Mouse (Mus musculus) liver, adult 2 months (tissue): ENCODE results near the gene Vmn1r132. TPM values are rescaled to one million over a fixed set of nuclear protein-coding genes. Genes with fewer than 3 reads are reported as not detected.
"Not testable (repeated sequence)": the region's sequence is repeated elsewhere in the genome, so short reads cannot be mapped to it uniquely, and the experiment has no call there.

Experiments
- DNase-seq: peaks from one replicate; pipeline ENCODE4 v3.0.0-alpha.2; 2011; ENCODE audit warnings: low read depth, low spot score; ENCODE audit errors: extremely low read depth
- H3K27ac ChIP-seq: fragments of 200-500 bp; replicated peaks from 2 replicates; pipeline ENCODE4 v1.5.1; 2012; ENCODE audit warnings: low read depth, mild to moderate bottlenecking, control low read depth, inconsistent platforms, low read length; ENCODE audit not compliant: insufficient read depth
- H3K27me3 ChIP-seq: fragments of 200-500 bp; 2 replicates; pipeline ENCODE4 v1.6.1; 2012; ENCODE audit warnings: mild to moderate bottlenecking, moderate library complexity, low read length, inconsistent platforms; ENCODE audit not compliant: control insufficient read depth, insufficient read depth
- H3K36me3 ChIP-seq: fragments of 200-500 bp; 2 replicates; pipeline ENCODE4 v1.6.1; 2012; ENCODE audit warnings: low read length, inconsistent platforms; ENCODE audit not compliant: control insufficient read depth, insufficient read depth
- H3K4me1 ChIP-seq: fragments of 200-500 bp; 2 replicates; pipeline ENCODE4 v1.6.1; 2011; ENCODE audit warnings: low read length; ENCODE audit not compliant: control insufficient read depth, insufficient read depth
- H3K4me3 ChIP-seq: fragments of 200-500 bp; 2 replicates; pipeline ENCODE4 v1.5.1; 2011; ENCODE audit warnings: low read depth, mild to moderate bottlenecking, control low read depth, low read length, moderate library complexity; ENCODE audit not compliant: insufficient read depth
- H3K79me2 ChIP-seq: fragments of 200-500 bp; 2 replicates; pipeline ENCODE4 v1.6.1; 2012; ENCODE audit warnings: inconsistent platforms, mild to moderate bottlenecking, low read length, moderate library complexity; ENCODE audit not compliant: control insufficient read depth, insufficient read depth
- H3K9ac ChIP-seq: fragments of 200-500 bp; 2 replicates; pipeline ENCODE4 v1.6.1; 2012; ENCODE audit warnings: low read depth, mild to moderate bottlenecking, control low read depth, inconsistent platforms, low read length
- WGBS: fragments of 180-500 bp; shearing (Covaris S2); methylation state at CpG from one replicate; pipeline ENCODE4 v1.1.7; 2018; 5-methylcytosine and 5-hydroxymethylcytosine counted together
- polyA plus RNA-seq: library from polyadenylated mRNA; depleted of rRNA; stranded (reverse); fragments of >200 nt; gene quantifications from 2 replicates; pipeline ENCODE4 v1.2.3, GENCODE M21; 2012; rRNA removed
- total RNA-seq: library from RNA; depleted of rRNA; stranded (reverse); fragments of >200 nt; gene quantifications from 2 replicates; pipeline ENCODE4 v1.2.3, GENCODE M21; 2014; rRNA removed

Vmn1r132 gene
- not detected in 2 replicates for total RNA-seq
- polyA plus RNA-seq, result not detected in 2 replicates

- not testable (repeated sequence) for DNase-seq, H3K27me3 ChIP-seq, H3K4me3 ChIP-seq, H3K4me1 ChIP-seq, H3K79me2 ChIP-seq, H3K27ac ChIP-seq, H3K36me3 ChIP-seq, H3K9ac ChIP-seq
- no CpG with 5 or more reads among the region's 3 CpGs for whole genome bisulfite sequencing
Measured at GRCm38 (mm10) chr7:21613792-21614191, at the start of gene Vmn1r132. Vmn1r132 (plus strand) TSS chr7:21614092.

Other genes with a start within 250 kb of the Vmn1r132 start
- gene Gm6882, start 181.3 kb upstream of the Vmn1r132 start, total RNA-seq, result not detected in 2 replicates
- not detected in 2 replicates for gene Gm6882, start 181.3 kb upstream of the Vmn1r132 start, polyA plus RNA-seq
- gene Vmn1r130, start 102.3 kb upstream of the Vmn1r132 start, total RNA-seq, result not detected in 2 replicates
- not detected in 2 replicates for gene Vmn1r130, start 102.3 kb upstream of the Vmn1r132 start, polyA plus RNA-seq
- not detected in 2 replicates for gene Vmn1r131, start 68.0 kb upstream of the Vmn1r132 start, total RNA-seq
- not detected in 2 replicates for gene Vmn1r131, start 68.0 kb upstream of the Vmn1r132 start, polyA plus RNA-seq
- gene Gm4175, start 147.4 kb downstream of the Vmn1r132 start, total RNA-seq, result not detected in 2 replicates
- gene Gm4175, start 147.4 kb downstream of the Vmn1r132 start, polyA plus RNA-seq, result not detected in 2 replicates
- not detected in 2 replicates for gene Gm4177, start 182.6 kb downstream of the Vmn1r132 start, total RNA-seq
- gene Gm4177, start 182.6 kb downstream of the Vmn1r132 start, polyA plus RNA-seq, result not detected in 2 replicates
- gene Vmn1r135, start 218.3 kb downstream of the Vmn1r132 start, total RNA-seq, result not detected in 2 replicates
- not detected in 2 replicates for gene Vmn1r135, start 218.3 kb downstream of the Vmn1r132 start, polyA plus RNA-seq
- not detected in 2 replicates for gene Gm5725, start 230.2 kb downstream of the Vmn1r132 start, total RNA-seq
- gene Gm5725, start 230.2 kb downstream of the Vmn1r132 start, polyA plus RNA-seq, result not detected in 2 replicates